Mouse (Mus musculus) adipocyte (in vitro differentiated cells): ENCODE results near the gene Tmem101.

Source experiments
- DNase-seq: peaks from one replicate; pipeline ENCODE4 v3.0.0-alpha.2; 2016; ENCODE audit warnings: low spot score

The Tmem101 gene

DNA sequence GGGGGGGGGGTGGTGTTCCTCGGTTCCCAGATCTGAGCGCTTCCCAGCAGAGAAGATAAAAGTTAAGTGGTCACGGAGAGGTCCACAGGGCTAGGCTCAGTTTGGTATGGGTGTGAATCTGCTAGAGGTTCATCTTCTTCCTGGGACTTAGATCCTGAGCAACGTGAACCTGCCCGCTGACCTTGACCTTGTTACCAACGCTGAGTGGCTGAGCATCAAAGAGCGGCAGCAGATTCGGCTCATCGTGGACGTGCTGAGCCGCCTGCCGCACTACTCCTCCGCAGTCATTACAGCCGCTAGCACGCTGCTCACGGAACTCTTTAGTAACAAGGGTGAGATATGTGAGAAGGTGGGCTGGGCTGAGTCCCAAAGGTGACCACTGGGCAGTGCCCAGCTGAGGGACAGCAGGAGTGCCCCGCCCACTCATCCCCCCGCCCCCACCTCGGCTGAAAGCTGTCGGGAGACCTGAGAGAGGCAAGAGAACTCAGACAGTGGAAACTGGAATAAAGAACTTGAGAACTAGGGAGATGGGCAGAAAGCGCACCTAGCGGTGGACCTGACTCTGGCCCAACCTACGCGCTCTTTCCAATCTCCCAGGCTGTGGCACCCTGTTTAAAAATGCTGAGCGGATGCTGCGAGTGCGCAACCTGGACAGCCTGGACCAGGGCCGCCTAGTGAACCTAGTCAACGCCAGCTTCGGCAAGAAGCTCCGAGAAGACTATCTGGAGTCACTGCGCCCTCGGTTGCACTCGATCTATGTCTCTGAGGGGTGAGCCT is 8.8 kb downstream of the Tmem101 start:
- DNase-seq: no peak

DNA sequence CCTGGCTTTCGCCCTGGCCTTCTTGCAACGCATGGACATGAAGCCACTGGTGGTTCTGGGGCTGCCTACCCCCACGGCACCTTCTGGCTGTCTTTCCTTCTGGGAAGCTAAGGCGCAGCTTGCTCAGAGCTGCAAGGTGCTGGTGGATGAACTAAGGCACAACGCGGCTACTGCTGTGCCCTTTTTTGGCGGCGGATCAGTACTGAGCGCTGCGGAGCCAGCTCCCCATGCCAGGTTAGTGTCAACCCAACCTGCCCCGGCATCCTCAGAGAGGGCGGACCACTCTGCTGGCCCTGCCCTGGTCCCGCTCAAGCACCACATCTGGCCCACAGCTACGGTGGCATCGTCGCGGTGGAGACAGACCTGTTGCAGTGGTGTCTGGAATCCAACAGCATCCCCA is 9.7 kb downstream of the Tmem101 start:
- DNase-seq: no peak

DNA sequence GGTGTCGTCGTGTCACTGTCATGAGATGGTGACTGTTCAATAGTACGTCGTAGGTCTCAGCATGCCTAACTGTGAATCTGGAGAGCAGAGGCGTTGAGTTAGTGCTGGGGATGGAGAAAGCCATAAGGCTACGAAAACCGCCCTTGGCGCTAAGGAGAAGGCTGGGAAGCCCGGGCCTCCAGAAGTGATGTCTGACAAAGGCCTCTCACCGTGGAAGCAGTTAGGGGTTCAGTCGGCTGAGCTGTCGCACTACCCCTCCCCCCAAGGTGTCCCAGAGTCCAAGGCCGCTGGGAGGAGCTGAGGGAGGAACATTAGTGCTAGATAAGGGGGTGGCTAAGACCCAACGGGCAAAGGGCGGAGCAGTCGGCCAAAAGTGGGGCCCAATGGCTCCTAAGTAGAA is 10.2 kb downstream of the Tmem101 start:
- no peak for DNase-seq

DNA sequence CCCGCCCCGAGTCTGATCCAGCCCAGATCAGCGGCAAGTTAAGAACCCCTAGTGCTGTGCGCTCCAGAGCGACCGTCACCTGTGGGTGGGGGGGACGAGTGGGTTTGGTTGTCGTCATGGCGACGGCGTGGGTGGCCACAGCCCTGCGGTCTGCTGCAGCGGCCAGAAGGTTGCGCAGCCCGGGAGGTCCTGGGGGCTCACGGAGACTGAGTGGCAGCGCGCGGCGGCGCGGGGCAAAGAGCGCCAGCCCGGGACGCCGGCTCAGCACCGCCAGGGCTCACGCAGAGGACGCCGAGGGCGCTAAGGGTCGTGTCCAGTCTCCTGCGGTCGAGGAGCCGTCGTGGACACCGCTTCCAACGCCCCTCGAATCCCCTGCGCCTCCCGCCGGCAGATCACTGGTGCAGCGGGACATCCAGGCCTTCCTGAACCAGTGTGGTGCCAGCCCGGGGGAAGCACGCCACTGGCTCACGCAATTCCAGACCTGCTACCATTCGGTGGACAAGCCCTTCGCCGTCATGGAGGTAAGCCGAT is 10.7 kb downstream of the Tmem101 start, which contains the start of gene Nags:
Gene Nags (plus strand): TSS at position 43 of the 531 bp plus-strand sequence.
- DNase-seq: no peak

DNA sequence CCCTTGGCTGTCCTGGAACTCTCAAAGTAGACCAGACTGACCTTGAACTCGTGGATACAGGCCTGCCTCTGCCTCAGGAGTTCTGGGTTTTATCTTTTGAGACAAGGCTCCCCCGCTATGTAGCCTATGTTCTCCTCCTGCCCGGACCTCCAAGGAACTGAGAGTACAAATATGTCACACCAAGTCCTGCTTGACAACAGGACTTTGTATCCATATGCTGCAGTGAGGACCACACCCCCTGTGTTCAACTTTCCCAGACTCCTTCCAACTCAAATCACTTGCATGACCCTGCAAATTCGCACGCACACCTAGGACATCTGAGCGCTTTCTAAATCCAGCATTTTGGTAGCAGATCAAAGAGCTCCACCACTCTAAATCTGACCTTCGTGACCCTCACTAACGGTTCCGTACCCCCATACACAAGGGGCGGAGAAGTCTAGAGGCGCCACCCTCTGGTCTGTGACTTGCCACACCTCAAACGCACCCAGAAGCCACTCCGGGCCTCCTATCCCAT is 11.2 kb downstream of the Tmem101 start:
- no peak for DNase-seq

DNA sequence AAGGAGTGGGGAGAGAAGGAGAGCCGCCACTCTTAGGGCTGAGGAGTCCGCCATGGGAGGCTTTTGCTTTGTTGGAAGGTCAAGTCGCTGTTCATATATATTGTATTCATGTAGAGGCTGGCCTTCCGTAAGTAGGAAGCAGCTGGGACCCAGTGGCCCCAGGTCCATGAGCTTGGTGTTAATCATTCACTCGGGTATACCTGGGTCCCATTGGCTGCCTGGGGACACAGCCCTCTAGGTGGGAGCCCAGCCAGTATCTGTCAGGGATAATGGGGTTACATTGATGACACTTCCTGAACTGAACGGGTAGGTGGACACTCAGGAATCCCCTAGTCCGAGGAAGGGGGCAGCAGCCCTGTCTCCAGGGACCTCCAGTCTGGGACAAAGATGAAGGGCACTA is 13.8 kb downstream of the Tmem101 start:
- DNase-seq: no peak

DNA sequence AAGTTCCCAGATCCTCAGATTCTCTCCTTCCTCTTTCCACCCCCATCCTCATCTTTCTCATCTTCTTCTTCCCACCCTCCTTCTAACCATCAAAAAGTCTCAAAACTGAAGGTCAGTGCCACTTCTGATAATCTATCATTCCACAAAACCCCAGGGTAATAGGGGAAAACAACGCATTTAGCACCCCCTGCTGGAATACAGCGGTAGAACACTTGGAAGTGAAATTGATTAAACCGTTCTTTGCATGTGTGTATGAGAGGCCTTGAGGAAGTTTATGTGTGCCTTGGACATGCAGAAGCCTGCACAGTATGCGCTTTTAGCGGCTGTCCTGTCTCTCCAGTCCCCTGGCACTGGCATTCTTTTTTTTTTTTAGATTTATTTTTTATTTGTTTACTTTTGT is 15.7 kb downstream of the Tmem101 start:
- DNase-seq: peak; percentile 75

DNA sequence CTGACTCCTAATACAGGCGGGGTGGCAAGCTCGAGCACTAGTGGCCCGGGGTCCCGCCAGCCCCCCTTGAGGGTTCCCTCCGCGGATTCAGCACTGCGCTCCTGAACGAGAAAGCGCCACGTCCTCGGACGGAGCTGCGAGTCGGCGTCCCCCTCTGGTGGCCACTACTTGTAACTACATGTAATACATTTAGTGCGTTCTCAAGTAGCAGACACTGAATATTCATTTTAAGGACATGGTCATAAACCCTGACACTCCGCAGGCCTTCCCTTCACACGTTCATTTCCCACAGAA is 17.8 kb downstream of the Tmem101 start:
- DNase-seq: peak; percentile 47

DNA sequence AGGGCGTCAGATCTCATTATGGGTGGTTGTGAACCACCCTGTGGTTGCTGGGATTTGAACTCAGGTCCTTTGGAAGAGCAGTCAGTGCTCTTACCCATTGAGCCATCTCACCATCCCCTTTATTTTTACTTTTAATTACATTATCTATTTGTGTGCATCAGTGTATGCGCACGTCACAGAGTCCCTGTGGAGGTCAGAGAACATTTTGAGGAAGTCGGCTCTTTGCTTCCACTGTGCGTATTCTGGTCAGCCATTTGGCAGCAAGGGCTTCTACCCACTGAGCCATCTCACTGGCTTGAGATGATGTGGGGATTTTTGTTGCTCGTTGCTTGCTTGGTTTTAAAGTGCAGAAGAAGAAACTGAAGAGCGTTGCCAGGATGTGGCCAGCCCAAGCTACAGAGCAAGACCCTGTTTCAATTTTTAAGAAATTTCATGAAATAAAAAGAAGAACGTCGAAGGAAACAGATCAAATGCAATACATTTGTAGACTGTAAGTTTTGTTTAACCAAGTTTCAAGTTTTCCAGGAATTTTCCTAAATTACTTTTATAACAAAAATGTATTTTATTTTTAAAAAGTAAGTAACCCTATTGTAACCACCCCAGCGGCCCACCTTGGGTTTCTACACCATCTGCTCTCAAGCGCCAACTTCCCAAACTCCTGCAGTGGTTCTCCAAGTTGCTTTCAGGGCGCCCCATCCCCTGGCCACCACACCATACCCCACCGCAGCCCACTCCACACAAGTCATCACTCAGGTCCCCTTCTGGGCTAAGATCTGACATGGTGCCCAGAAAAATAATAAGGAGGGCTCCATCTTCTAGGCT is 18.4 kb downstream of the Tmem101 start:
- DNase-seq: no peak

DNA sequence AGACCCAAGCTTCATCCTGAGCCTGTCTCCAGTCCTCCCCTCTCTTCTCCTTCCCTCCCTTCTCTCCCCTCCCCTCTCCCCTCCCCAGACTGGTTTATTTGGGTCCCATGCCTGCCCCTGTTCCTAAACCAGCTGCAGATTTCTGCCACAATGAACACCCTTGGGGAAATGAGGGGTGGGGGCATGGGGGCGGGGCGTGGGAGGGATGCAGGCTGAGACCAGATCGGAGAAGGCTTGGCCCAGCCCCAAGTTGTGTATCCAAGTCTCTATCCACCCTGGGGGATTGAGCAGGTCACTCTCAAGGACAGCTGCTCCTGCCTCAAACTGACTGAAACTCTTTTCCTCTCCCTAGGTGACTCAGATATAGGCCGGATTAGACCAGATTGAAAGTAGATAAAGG is 21.7 kb downstream of the Tmem101 start:
- DNase-seq: no peak

DNA sequence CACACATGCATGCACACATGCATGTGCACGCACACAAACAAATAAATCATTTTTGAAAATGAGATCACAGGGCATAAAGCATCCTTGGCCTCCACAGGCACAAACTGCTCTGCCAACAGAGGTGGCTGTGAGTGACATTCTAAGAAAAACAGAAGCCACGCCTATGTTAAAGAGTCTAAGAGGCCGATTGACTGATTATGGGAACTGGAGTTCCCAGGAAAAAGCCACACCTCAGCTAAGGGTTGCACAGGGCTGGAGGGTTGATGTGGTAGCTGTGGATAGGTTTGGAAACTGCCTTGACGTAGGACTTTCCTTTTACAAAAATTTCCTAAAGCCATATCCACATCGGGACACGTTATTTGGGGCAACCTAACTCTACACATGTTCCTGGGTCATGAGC is 38.8 kb downstream of the Tmem101 start:
- no peak for DNase-seq

DNA sequence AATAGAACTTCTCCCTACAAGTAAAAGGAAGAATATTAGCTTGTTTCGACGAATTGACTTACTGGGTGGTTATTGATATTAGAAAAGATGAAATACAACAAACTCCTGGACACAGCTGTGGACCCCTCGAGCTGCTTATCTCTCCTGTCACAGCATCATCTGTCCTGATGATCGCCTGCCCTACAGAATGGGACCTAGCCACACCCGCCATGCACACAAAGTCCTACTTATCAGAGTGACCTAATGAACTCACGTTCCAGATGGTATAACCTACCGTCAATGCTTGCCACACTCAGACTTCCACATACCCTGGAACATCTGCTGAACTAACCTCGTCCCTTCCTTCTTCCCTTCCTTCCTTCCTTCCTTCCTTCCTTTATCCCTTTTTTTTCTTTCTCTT is 40.0 kb downstream of the Tmem101 start:
- DNase-seq: no peak

DNA sequence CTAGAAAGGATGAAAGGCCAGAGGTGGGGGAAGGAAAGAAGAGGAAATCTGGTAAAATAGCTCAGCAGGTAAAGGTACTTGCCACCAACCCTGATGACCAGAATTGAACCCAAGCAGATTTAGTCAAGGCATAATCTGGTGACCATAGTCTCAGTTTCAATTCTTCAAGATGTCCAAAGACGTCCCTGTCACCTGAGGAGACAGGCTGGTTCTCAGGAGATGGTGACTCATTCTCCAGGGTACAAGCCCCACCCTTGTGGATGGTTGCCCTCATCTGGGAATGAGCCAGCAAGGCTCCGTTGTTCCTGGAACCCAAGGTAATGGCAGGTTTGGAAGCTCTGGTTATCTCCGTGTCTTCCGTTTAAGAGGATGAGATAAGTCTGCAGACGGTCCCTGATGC is 44.6 kb downstream of the Tmem101 start:
- DNase-seq: no peak

DNA sequence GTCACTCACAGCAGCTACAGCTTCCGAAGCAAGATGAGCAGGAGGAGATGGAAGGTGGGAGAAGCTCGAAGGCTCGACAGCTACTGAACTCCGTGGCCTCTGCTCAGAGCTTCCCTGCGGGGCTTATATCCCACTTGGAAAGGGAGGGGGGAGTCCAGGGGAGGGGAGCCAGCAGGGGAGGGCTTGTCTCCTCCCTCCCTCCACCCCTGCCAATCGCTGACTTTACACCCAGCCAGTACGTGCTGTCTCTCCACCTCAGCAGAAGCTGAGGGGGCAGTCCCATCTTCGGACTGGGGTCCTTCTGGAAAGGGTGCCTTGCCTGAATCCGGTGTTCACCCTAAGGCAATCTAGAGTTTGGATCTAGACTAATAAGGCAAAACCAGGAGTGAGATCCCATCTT is 48.5 kb downstream of the Tmem101 start, which contains the start of gene Pyy:
Gene Pyy (minus strand): TSS at position 101 of the 400 bp plus-strand sequence.
- DNase-seq: no peak

DNA sequence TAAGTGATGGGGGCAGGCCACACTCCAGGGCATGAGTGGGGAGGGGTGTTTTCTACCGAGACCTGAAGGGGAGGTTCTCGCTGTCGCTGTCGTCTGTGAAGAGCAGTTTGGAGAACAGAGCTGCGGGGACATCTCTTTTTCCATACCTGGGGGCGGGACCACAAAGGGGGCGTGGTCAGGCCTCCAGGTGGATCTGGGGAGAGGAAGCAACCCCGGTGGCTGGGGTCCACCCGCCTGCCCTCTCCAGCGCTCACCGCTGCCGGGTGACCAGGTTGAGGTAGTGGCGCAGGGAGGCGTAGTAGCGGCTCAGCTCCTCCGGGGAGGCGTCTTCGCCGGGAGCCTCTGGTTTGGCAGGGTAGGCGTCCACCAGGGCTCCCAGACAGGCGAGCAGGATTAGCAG is 49.3 kb downstream of the Tmem101 start:
- DNase-seq: no peak
